Mouse (Mus musculus): ENCODE data around the gene Scn2b.

The Scn2b gene

DNA sequence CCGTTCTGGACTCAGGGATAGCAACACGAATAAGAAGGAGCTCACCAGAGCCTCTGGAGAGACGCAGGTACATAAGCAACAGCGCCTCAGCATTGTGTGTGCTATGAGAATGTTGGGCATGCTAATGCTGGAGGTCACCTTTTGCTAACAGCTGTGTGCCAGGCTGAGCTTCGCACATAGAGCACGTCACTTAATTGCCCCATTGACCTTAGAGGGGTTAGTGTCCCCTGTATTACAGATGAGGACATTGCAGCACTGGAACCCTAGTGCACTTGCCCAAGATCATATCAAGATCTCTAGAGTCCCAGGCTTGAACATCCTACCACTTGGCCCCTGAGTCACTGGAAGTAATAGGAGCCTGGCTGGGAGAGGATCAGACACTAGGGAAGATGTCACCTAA is 3.0 kb downstream of the Scn2b start:
- no peak for DNase-seq

DNA sequence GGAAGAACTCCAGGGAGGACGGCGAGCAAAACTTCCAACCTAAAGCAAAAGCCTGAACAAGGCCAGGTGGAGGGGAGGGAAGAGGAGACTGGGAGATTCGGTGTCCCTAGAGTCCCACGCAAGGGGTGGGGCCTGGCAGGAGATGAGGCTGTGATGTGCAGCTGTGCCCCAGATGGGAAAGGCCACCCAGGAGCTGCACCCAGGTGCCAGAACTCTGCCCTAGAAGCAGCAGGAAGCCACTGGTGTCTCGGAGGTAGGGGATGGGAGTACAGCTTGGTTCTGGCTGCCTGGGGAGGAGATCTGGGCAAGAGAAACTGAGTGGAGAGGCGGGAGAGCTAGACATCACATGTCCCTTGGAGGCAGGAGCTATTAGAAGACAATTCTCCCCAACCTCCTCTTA is 3.4 kb downstream of the Scn2b start:
- DNase-seq: no peak

DNA sequence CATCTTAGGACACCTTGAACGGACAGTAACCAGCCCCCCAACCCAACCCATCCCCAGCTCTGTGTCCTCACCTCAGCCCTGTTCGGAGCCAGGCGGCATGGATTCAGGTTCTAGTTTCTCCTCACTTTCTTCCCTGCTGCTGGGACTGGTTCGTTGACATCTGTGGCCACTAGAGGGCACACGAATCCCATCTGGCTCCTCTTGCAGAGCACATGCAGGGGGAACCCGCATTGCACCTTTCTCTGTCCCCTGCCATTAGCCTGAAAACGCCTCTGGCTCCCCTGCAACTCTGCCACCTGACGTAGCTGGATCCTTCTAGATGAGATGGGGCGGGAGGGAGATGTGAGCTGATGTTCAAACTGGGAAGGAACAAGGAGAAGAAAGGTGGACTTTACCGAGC is 4.2 kb downstream of the Scn2b start:
- peak; percentile 78 for DNase-seq

DNA sequence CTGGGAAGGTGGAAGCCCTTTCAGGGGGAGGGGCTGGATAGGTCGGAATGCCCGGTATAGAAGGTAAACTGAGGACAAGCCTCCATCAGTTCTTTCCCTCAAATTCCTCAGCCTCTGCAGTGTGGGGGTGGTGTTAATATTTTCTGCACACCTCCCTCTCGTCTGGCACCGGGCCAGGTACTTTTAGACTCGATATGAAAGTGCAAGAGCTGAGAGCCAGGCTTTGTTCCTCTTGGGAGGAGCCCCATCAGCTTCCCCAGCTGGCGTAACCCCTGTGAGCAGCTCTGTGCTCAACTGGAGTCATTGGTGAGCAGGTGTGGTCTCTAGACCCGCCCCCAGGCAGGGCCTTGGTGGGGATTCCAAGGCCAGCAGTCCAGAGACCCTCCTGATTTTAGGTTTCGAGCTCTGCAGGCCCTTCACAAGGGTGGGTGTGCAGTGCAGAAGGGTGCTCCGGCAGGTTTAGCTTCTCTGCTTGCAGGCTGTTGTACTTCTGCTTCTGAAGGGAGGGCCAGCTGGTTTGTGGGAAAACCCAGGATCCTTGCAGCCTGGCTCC is 4.7 kb downstream of the Scn2b start:
- DNase-seq: peak; percentile 79

DNA sequence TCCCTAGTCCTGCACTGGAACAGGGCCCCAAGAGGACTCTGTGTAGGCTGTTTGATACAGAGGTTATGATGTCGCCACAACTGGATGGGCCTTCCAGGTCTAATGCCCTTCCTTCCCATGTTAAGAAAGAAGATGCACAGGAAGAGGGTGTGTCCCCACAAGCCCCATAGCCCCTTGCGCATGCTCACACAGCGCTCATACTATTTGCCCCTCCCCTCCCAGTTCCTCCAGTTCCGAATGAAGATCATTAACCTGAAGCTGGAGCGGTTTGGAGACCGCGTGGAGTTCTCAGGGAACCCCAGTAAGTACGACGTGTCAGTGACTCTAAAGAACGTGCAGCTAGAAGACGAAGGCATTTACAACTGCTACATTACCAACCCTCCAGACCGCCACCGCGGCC is 7.6 kb downstream of the Scn2b start:
- no peak for DNase-seq

DNA sequence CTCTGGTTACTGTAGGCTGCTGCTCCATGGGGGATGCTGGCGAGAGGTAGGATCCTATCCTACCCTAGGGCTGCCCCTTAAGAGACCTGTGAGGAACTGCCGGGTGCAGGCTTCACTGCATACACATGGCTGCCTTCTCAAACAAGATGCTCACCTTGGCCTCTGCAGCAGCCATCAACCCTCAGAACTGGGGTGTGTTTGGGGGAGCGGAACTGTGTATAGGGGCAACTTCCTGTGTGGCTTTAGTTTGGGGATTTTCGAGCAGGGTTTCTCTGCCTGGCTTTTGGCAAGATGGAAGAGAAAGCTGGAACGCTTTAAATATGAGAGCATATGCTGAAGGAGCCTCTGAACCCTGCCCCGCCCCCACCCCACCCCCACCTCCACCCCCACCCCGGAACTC is 9.4 kb downstream of the Scn2b start:
- DNase-seq: no peak

DNA sequence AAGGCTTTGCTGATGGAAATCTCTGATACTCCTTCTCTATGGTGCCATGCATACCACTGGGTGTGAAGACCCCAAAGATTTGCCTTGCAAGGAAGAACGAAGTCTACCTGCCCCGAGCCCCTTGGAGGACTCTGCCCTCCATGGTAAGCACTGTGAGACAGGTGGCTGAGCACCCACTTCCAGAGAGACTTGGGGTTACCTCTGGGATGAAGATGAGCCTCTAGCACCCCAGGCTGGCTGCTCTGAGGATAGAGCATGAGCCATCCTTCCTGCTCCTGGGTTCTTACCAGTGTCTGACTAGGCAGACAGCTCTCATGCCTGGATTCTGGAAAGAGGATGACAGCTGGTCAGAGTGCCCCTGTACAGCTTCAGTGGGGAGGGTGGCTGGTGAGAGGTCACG is 12.5 kb downstream of the Scn2b start:
- no peak for DNase-seq

DNA sequence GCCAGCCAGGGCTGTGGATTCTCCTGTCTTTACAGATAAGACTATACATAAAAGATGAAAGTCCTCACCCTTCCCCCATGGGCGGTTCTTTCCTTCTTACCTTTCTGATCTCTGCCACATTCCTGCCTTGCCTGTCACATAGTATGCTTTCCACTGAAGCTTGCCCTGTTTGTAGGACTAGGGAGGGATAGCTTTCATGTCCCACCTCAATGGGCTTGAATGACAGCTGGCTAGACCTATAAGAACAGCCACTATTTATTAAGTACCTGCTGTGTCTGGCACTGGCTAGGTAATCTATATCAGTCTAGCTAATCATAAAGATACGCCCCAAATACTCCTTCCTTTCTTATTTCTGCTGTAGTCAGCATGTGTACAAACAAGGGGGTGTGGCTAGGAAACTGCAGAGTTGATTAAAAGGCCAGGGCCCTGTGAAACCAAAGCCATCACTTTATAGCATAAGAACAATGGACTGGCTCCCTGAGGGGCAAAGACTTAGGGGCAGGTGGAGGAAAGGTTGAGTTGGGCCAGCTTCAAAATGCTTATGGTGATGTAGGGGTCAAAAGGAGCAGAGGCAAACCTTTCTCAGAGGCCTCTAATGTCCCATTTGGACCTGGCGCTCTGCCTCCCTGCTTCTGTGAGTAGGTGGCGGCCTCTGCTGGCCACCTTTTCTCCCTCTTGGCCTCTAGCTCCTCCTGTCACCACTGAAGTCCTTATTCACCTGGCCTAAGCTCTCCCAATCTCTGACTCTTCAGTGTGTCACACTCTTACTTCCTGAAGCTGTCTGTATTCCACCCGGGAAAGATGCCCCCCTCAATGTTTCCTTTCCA is 16.1 kb downstream of the Scn2b start:
- peak; percentile 39 for DNase-seq

DNA sequence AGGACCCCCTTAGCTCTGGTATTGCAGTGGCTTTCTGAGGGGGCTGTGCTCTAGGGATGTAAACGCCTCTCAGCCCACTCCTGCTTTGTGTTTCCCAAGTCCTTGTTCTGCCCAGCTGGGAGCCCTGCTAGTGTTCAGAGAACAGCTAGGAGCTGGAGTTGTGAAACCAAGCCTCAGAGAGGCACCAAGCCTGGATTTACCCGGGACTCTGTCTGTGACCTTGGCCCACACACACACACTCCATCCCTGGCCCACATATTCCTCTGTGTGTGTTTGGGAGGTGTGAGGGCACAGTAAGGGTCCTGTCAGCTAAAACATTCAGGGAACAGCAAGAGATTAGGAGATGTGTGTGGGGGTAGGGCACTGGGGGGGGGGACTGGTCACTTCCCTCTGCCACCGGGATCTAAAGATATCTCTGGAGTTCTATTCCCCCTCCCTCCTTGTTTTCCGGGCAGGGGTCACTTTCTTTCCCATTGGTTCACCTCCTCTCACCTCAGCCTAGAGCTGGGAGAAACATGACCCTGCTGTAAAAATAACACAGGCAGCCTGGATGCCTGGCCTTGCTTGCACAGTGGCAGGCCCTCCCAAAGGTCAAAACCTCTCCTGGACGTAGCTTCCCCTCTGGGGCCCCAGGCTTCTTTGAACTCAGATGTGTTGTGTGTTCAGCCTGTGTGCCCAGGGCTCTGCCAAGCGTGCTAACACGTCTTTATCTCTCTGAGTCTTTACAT is 19.0 kb downstream of the Scn2b start:
- no peak for DNase-seq

DNA sequence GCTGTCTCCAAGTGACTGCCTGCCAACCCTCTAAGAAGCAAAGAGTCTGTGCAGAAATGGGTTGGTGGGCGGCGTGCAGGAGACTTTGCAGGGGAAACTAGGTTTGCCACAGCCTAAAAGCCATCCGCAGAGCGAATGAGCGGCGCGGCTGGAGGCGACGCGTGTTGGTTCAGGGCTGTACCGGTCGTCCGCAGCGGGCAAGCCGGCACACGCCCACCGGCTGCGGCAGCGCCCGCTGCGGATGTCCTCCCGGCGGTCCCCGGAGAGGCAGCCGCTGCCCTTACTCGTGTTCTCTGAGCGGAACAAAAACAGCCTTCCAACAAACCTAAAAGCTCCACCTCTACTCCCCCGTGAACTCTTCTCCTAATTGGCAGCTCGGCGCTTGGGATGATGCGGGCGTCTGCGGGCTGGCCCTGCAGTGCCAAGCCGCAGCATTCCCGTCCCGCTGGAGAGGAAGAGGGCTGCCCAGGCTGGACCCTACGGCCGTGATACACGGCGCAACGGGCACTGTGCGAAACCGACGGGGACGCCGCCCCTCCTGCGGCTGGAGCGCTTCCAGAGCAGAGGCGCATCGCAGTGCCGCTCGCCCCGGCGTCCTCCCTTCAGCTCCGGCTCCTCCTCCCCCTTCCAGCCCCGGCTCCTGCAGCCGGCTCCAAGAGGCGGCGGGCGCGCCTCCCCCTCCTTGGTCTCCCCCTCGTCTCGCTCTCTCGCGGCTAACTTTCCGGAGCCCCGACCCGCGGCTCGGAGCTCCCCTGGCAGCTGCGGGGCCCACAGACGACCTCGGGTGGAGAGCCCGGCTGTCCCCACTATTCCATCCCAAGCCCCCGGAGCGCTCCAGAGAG is 20.8 kb downstream of the Scn2b start, which contains the start of gene Scn4b:
TSS of gene Scn4b (plus strand) at position 205 of the 842 bp plus-strand sequence.
- DNase-seq: peak; percentile 43

DNA sequence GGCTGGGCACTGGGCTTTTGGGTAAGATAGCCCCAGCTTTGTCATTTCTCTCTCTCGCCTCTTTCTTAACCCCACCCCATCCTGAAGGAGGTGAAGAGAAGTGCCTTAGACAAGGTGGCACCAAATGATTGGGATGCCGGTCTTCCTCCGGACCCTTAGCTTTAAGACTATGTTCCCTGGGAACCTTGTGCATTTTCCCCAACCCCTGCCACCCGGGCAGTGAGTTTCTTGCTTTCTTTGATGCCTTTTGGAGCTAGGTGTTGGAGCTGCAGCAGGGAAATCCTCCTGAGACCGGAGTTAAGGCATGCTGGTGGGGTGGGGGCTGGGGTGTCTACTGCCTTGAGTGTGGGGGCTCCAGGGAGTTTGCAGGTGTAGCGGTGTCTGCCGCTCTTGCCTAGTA is 21.5 kb downstream of the Scn2b start:
- DNase-seq: no peak

DNA sequence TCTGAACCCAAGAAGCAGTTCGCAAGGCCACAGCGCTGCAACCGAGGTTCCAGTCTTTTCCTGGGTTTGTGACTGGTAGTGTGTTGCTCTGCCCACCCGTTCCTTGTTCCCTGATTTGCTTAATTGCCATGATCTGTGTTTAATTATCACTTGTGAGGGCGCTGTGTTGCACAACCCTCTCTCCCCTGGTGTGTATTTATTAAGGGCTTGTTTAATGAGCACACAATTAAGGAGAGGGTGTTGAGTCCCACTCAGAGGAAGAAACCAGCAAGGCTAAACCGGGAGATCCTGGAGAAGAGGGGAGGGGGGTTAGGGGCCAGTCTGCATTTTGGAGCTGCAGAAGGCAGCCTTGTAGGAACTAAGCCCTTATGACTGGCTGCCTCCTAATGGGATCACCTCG is 23.4 kb downstream of the Scn2b start:
- no peak for DNase-seq

DNA sequence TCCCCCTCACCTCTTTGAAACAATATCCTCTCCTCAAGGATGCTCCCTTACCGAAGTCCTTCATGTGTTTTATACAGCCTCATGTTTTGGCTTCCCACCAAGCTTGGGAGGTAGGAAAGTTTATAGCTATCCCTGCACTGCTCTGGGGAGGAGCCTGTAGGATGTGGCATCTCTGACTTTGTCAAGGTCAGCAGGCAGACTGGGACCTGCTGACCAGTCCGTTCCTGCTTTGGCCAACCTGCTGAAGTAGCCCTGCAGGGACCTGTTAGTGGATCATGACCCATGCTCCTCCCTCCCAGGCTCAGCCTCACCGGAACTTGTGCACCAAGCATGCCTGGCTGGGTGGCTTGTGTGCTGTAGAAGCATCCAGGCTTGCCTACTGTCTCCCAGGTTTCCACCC is 25.1 kb downstream of the Scn2b start:
- DNase-seq: no peak

DNA sequence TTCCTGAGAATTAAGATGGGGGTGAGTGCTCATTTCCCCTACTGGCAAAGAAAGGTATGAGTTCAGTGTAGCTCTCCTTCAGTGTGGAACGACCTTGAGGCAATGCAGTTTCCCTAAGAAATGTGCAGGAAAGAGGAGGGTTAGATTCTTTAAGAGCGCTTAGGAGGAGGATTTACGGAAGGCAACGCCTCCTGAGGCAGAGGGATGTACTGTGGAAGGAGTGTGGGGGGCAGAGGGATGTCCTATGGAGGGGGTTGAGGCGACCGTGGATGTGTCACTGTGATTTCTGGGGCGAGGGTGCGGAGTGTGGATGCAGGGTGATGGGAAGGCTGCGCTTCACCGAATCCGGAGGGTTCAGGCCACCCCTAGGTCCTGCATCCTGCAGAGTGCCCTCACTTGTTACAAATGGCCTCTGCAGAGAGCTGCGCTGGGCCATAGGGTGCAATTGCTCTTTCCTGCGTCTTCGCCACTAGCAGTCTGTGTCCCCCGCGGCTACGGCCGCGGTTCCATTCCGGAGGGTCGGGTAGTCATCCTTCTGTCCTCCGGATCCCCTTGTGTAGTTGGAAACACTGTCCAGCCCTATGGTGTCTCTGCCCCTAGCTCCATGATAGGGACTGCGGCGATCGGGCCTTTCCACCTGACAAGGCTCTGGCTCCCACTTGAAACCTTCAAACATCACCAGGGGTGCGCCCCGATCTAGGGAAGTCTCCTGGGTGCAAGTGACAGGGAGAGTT is 28.1 kb downstream of the Scn2b start:
- DNase-seq: peak; percentile 26

DNA sequence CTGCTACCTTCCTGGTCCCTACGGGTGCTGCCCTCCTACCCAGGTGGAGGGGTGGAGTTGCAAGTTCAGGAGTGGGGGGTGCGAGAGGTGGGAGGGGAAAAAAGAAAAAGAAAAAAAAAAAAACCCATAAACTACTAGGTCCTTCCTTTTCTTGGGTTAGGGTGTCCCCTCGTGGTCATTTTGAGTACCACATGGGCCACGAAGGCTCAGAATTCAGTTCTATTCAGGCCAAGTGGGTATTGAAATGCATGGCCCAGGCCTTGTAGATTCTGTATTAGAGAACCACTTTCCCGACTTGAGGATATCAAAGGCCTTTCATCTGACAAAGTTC is 28.6 kb downstream of the Scn2b start:
- peak; percentile 77 for DNase-seq

DNA sequence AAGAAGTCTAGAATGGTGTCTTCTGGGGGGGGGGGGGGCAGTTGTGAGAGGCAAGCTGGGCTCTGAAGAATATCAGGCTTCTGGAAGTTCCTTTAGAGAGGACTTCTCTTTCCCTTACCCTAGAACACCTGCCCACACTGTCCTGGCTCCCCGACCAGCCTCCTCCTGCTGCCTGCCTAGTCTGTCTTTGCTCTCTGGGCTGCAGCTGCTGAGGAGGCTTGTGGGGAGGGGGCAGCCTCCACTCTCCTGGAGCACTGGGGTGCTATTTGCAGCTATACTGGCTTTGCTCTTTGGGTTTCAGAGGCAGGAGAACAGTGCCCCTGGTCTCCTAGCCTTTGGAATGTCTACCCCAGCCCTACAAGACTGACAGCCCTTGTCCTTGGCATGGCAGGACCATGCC is 33.4 kb downstream of the Scn2b start:
- DNase-seq: no peak

DNA sequence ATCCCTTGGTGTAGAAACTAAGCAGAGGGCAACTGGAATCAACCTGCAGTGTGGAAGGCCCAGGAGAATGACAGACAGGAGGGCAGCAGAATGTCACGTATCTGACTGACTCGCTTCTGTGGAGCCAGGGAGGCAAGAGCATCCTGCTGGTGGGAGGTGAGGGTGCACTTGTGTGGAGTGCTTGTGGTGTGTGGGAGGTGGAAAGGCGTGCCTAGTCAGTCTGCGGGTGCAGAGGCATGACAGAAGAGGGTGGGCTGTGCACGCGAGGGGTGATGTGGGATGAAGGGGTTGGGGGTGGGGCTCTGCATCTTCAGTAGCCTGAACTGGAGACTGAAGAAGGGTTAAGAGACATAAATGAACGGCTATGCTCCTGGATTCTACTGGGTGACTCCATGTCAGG is 35.8 kb downstream of the Scn2b start:
- DNase-seq: no peak

DNA sequence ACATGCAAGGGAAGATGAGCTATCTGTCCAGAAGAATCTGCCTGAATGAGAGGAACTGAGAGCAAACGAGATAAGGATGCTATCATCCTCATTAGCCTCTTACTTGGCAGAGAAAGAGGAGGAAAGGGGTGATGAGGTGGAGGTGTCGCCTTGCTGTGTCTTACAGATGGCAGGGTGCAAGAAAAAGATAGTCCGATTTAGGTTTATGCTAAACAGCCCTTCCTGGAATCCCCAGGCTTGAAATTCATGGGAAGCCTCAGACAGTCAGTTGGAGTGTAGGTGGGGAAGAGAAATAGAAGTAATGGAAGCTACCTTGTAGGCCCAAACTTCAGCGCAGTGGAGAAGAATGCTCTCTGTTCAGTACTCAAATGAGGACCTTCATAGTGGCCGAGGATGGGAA is 50.3 kb downstream of the Scn2b start:
- no peak for DNase-seq

DNA sequence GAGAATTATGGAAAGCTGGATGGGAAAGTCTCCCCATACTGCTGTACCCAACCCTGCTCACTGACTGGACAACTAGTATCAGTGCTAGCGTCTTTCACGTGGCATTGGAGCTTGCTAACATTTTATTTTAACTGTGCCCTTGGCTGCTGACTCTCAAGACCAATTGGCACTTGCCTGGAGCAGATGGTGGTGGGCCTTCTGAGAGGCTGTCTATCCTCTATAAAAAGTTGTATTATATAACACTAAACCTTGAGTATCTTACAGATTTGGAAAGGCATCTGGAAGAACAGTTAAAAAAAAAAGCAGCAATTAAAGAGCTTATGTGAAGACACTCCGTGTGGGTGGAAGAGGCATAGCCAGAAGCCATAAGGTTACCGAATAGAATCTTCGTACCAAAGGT is 52.6 kb downstream of the Scn2b start:
- DNase-seq: no peak

DNA sequence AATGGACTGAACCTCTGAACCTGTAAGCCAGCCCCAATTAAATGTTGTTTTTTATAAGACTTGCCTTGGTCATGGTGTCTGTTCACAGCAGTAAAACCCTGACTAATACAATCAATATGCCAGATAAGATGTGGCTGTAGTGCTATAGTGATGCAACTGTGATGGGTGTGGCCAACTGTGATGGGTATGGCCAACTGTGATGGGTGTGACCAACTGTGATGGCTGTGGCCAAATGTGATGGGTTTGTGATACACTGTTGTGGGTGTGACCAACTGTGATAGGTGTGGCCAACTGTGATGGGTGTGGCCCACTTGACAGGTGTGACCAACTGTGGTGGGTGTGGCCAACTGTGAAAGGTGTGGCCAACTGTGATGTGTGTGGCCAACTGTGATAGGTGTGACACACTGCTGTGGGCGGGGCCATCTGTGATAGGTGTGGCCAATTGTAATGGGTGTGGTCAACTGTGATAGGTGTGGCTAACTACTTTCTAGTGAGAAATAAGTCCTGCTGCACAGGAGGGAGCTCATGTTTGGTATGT is 53.6 kb downstream of the Scn2b start:
- no peak for DNase-seq

DNA sequence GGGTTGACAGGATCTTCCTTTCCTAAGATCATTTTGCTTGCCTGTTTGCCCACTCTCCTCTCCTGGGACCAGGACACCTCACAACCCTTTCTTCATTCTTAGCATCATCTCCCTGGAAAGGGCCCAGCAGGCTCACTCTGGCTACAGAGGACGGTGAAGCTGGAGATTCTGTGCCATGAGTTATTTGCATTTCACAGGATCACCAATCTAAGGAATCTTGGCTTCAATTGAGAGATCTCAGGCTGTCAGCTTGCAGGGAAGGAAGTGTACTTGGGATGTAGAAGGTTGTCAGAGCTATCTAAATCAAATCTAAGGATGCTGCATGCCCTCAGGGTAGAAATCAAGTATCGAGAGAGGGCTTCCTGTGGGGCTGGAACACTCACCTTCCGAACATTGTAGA is 55.9 kb downstream of the Scn2b start:
- no peak for DNase-seq

DNA sequence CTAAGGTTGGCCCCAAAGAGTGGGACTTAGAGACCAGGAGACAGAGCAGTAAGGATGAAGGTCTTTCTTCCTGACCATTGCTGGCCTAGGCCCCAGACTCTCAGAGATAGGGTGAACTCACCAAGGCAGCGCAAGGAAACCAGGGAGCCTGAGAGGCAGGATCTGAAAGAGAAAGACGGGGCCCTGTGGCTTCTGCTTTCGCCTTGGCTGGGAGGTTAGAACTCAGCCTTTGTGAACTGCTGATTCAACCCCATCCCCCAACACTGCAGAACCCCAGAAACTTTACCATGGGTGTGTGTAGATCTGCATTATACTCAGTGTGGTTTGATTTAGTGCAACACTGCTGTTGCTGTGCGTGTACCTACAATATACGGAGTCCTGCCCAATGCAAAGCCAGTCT is 61.7 kb downstream of the Scn2b start:
- DNase-seq: no peak
